Mouse (Mus musculus) embryonic facial prominence, embryonic 11.5 days (tissue): Measurements from ENCODE around the gene Slc37a2. TPM values are rescaled to one million over a fixed set of nuclear protein-coding genes. Genes with fewer than 3 reads are reported as not detected.

Experiments
- ATAC-seq: fragments of 200-750 bp; cut with Nextera tagmentation; replicated peaks from 2 replicates; pipeline ENCODE4 v1.8.0; 2017; ENCODE audit warnings: low read depth; ENCODE audit not compliant: insufficient number of reproducible peaks, low FRiP score, low TSS enrichment
- DNase-seq: peaks from one replicate; pipeline ENCODE4 v3.0.0-alpha.2; 2015; ENCODE audit warnings: low spot score
- H3K27ac ChIP-seq: fragments of 300-500 bp; sonication (generic); replicated peaks from 2 replicates; pipeline ENCODE4 v1.5.1; 2014; ENCODE audit warnings: mild to moderate bottlenecking, low read depth, low read length, control low read depth
- H3K27me3 ChIP-seq: fragments of 300-500 bp; sonication (generic); 2 replicates; pipeline ENCODE4 v1.6.1; 2014; ENCODE audit warnings: mild to moderate bottlenecking, low read length, moderate library complexity, mixed read lengths; ENCODE audit not compliant: control insufficient read depth, insufficient read depth
- H3K36me3 ChIP-seq: fragments of 300-500 bp; sonication (generic); replicated peaks from 2 replicates; pipeline ENCODE4 v1.6.1; 2014; ENCODE audit warnings: low read depth, mild to moderate bottlenecking, low read length, moderate library complexity, mixed read lengths; ENCODE audit not compliant: control insufficient read depth, insufficient read depth
- H3K4me1 ChIP-seq: fragments of 300-500 bp; sonication (generic); 2 replicates; pipeline ENCODE4 v1.6.1; 2014; ENCODE audit warnings: low read length, mixed read lengths; ENCODE audit not compliant: control insufficient read depth, insufficient read depth
- H3K4me2 ChIP-seq: fragments of 300-500 bp; sonication (generic); 2 replicates; pipeline ENCODE4 v1.6.1; 2014; ENCODE audit warnings: low read depth, mild to moderate bottlenecking, control low read depth, low read length, moderate library complexity
- H3K4me3 ChIP-seq: fragments of 300-500 bp; sonication (generic); 2 replicates; pipeline ENCODE4 v1.5.1; 2014; ENCODE audit warnings: low read depth, low read length, control low read depth
- H3K9ac ChIP-seq: fragments of 300-500 bp; sonication (generic); replicated peaks from 2 replicates; pipeline ENCODE4 v1.6.1; 2014; ENCODE audit warnings: mild to moderate bottlenecking, control low read depth, low read length
- H3K9me3 ChIP-seq: fragments of 300-500 bp; sonication (generic); replicated peaks from 2 replicates; pipeline ENCODE4 v1.6.1; 2016; ENCODE audit warnings: mild to moderate bottlenecking, low read length, inconsistent platforms, mixed read lengths; ENCODE audit not compliant: control insufficient read depth
- WGBS: fragments of 180-500 bp; shearing (Covaris S2); extraction: QIAGEN DNeasy Blood & Tissue Kit; methylation state at CpG from one replicate; pipeline ENCODE4 v1.1.7; 2014; 5-methylcytosine and 5-hydroxymethylcytosine counted together
- polyA plus RNA-seq: library from polyadenylated mRNA; unstranded; fragments of >200 nt; fragmentation: Nextera tagmentation; extraction: Ambion mirVana; gene quantifications from 2 replicates; pipeline ENCODE4 v1.2.1, GENCODE M21; 2014

The Slc37a2 gene
- polyA plus RNA-seq, 1 experiment from 2014 or later: 2.9 TPM

DNA sequence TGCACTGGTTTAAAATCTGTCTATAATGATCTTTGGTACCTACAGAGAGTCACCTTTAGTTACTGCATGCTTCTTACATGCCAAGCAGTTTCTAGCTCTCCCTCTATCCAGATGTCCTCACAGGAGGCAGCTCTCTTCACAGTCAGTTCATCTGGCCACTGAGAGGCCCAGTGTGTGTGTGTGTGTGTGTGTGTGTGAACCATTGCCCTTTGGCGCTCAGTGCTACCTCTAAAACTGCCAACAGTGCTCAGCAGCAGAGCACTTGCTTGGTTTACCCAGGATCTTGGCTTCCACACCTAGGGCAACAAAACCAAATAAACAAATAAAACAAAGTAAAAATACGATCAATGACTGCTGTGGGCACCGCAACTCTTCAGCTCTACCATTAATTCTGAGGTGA lies 5.6 kb downstream of the Slc37a2 start:
- Histone ChIP-seq H3K27me3 (no peaks in the 10 kb centered on the region), H3K4me3 (no peak overlapping the region), H3K36me3 (no peaks in the 10 kb centered on the region), H3K9me3 (no peaks in the 10 kb centered on the region), H3K9ac (no peak overlapping the region), H3K4me1 (no peaks in the 10 kb centered on the region), H3K4me2 (no peak overlapping the region), H3K27ac (no peak overlapping the region)
- 84% methylated on average over 3 of the region's 3 CpGs for WGBS
- no peak for ATAC-seq
- DNase-seq: no peak

- H3K36me3 ChIP-seq: no peaks in the 10 kb centered on the region
- H3K9me3 ChIP-seq: no peaks in the 10 kb centered on the region
- no peak overlapping the region for H3K27ac ChIP-seq
- no peak for DNase-seq
- ATAC-seq: no peak
- H3K4me3 ChIP-seq: no peak overlapping the region
- H3K4me1 ChIP-seq: no peaks in the 10 kb centered on the region
- no peak overlapping the region for H3K9ac ChIP-seq
- H3K27me3 ChIP-seq: no peaks in the 10 kb centered on the region
- WGBS: 62% methylated on average over 3 of the region's 3 CpGs
- no peak overlapping the region for H3K4me2 ChIP-seq
These were observed 7.1 kb downstream of the Slc37a2 start for GRCm38 (mm10) chr9:37248381-37248906.

DNA sequence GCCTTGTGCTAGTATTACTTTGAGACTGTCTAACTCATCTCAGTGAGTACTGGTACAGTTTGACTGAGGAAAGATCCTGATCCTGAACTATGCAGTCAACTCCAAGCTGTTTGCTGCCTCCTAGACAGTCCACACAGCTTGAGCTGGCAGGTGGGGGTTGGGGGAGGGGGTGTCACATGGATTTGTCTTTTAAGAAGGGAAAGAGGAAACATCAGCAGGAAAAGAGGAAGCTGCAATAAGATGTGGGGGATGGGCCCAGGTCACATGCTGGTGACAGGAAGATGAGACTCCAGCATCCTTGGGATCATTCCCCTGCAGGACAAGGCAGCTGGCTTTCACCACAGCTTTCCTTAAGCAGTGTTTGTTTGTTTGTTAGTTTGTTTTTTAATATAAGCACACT lies 8.1 kb downstream of the Slc37a2 start:
- no peak for ATAC-seq
- no peak overlapping the region for H3K4me3 ChIP-seq

GRCm38 (mm10) chr9:37245810-37246209 lies 9.7 kb downstream of the Slc37a2 start:
- Histone ChIP-seq H3K9ac (no peak overlapping the region), H3K4me2 (no peak overlapping the region), H3K4me3 (no peak overlapping the region), H3K27me3 (no peaks in the 10 kb centered on the region), H3K27ac (no peak overlapping the region), H3K9me3 (no peaks in the 10 kb centered on the region), H3K36me3 (no peaks in the 10 kb centered on the region), H3K4me1 (no peaks in the 10 kb centered on the region)
- 97% methylated on average over 1 of the region's 1 CpGs for WGBS
- DNase-seq (no peak), ATAC-seq (no peak)

More for the DNA sequence above, 8.1 kb downstream of the Slc37a2 start:
- Histone ChIP-seq H3K4me2 (no peak overlapping the region), H3K27ac (no peak overlapping the region), H3K9me3 (no peaks in the 10 kb centered on the region), H3K27me3 (no peaks in the 10 kb centered on the region), H3K36me3 (no peaks in the 10 kb centered on the region), H3K4me1 (no peaks in the 10 kb centered on the region), H3K9ac (no peak overlapping the region)
- DNase-seq: no peak

GRCm38 (mm10) chr9:37245404-37245803 lies 10.1 kb downstream of the Slc37a2 start:
- Histone ChIP-seq H3K4me1 (no peaks in the 10 kb centered on the region), H3K9ac (no peak overlapping the region), H3K27me3 (no peaks in the 10 kb centered on the region), H3K4me2 (no peak overlapping the region), H3K4me3 (no peak overlapping the region), H3K27ac (no peak overlapping the region), H3K36me3 (no peaks in the 10 kb centered on the region), H3K9me3 (no peaks in the 10 kb centered on the region)
- no peak for DNase-seq
- WGBS: 62% methylated on average over 2 of the region's 2 CpGs
- no peak for ATAC-seq

GRCm38 (mm10) chr9:37244600-37244999 lies 10.9 kb downstream of the Slc37a2 start:
- DNase-seq (no peak), ATAC-seq (no peak)
- Histone ChIP-seq H3K36me3 (no peaks in the 10 kb centered on the region), H3K4me2 (no peak overlapping the region), H3K9ac (no peak overlapping the region), H3K9me3 (no peaks in the 10 kb centered on the region), H3K27me3 (no peaks in the 10 kb centered on the region), H3K4me3 (no peak overlapping the region), H3K4me1 (no peaks in the 10 kb centered on the region), H3K27ac (no peak overlapping the region)
- WGBS: 81% methylated on average over 1 of the region's 1 CpGs

DNA sequence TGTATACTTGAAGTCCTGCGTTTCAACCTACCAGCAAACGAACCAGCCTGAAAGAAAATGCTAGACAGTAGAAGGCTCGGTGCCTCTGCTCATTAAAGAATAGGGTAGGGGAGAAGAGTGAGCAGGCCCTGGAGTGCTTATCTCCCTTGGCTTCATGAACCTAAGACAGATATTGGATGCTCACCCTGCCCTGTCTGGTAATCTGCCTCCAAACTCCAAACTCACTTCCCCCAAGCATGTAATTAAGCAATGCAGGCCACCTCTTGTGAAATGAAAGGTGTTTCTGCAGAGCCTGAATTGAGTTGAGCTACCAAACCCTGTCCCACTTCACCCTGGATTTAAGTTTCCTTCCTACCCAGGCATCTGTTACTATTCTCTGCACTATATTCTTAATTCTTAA lies 12.8 kb downstream of the Slc37a2 start:
- no peaks in the 10 kb centered on the region for H3K4me1 ChIP-seq
- no peak for ATAC-seq
- no peak overlapping the region for H3K27ac ChIP-seq
- H3K9me3 ChIP-seq: no peaks in the 10 kb centered on the region
- DNase-seq: no peak
- H3K4me3 ChIP-seq: no peak overlapping the region
- no peaks in the 10 kb centered on the region for H3K36me3 ChIP-seq
- no peaks in the 10 kb centered on the region for H3K27me3 ChIP-seq
- no peak overlapping the region for H3K9ac ChIP-seq
- WGBS: 81% methylated on average over 3 of the region's 3 CpGs
- no peak overlapping the region for H3K4me2 ChIP-seq

DNA sequence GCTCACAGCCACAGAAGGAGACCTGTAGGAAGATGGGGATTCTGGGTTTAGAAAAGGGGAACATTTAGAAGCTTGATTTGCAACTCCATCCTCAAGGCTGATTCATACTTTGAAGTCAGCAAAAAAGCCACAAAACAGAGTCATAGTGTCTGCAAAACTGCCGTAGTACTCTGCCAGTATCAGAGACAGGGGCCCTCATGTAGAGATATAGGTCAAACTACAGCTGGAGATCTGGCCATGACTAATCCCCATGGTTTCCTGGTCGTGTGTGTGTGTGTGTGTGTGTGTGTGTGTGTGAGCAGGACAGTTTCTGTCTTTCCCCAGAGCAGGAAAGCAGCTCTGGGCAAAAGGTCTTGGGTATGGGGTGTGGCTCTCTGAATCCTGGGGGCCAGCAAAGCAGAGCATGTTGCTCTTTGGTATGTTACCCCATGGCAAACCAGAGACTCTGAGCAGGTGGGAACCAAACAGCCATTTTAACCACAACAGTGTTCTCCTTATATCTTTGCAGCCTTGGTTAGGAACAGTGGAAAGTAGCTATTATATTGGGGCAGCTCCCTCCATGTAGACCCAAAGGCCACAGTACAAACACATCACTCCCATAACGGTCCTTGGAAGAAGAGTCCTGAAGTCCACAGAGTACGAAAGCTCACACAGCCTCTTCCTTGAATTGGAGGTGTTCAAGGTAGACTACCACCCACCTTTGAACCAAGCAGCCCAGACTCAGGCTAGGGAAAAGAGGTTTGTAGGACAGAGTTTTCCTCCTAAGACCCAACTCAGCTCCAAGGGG lies 19.4 kb downstream of the Slc37a2 start:
- no peak overlapping the region for H3K4me2 ChIP-seq
- DNase-seq (no peak), ATAC-seq (no peak)
- no peak overlapping the region for H3K4me3 ChIP-seq
- H3K27me3 ChIP-seq: no peaks in the 10 kb centered on the region
- H3K36me3 ChIP-seq: no peaks in the 10 kb centered on the region
- WGBS: 69% methylated on average over 4 of the region's 4 CpGs
- H3K27ac ChIP-seq: no peak overlapping the region
- no peaks in the 10 kb centered on the region for H3K4me1 ChIP-seq
- no peaks in the 10 kb centered on the region for H3K9me3 ChIP-seq
- no peak overlapping the region for H3K9ac ChIP-seq
